Mouse (Mus musculus) monocyte, adult 2 months (primary cell): Measurements from ENCODE around the gene Icam1.

Experiments used
- DNase-seq, 2 experiments: peaks; one replicate each; pipeline ENCODE4 v3.0.0; 2022; ENCODE audit warnings: low spot score in 2 of 2, low read depth in 1 of 2

Icam1 gene

GRCm38 (mm10) chr9:21022288-21022687 lies 6.5 kb downstream of the Icam1 start:
- DNase-seq: no peak

- DNase-seq: no peak
These were observed 6.9 kb downstream of the Icam1 start for GRCm38 (mm10) chr9:21022726-21023125.

GRCm38 (mm10) chr9:21025258-21025810 lies 9.5 kb downstream of the Icam1 start:
- no peak for DNase-seq

GRCm38 (mm10) chr9:21026849-21027248 lies 11.1 kb downstream of the Icam1 start:
- DNase-seq: no peak

- DNase-seq: no peak
These were observed 12.0 kb downstream of the Icam1 start for GRCm38 (mm10) chr9:21027774-21028290.

- no peak for DNase-seq
These were observed 12.8 kb downstream of the Icam1 start for GRCm38 (mm10) chr9:21028560-21029110.

GRCm38 (mm10) chr9:21029291-21030054 lies 13.7 kb downstream of the Icam1 start, which contains the start of gene Icam4:
Gene Icam4 (plus strand): TSS chr9:21029373.
- peak; percentile 48 to 73 for DNase-seq

- DNase-seq: no peak
These were observed 14.3 kb downstream of the Icam1 start for GRCm38 (mm10) chr9:21030055-21030600.

GRCm38 (mm10) chr9:21030781-21031250 lies 15.0 kb downstream of the Icam1 start:
- peak; percentile 64 to 78 for DNase-seq

- DNase-seq: peak in 1 of 2 experiments; percentile 41
These were observed 15.6 kb downstream of the Icam1 start for GRCm38 (mm10) chr9:21031251-21031895.

GRCm38 (mm10) chr9:21031896-21032351 lies 16.1 kb downstream of the Icam1 start, which contains the start of gene Icam5:
Gene Icam5 (plus strand): TSS chr9:21032073.
- no peak for DNase-seq

GRCm38 (mm10) chr9:21032491-21032890 lies 16.7 kb downstream of the Icam1 start:
- no peak for DNase-seq

- peak; percentile 68 to 84 for DNase-seq
These were observed 17.4 kb downstream of the Icam1 start for GRCm38 (mm10) chr9:21033136-21033535.

GRCm38 (mm10) chr9:21034481-21035085 lies 18.8 kb downstream of the Icam1 start:
- DNase-seq: no peak

GRCm38 (mm10) chr9:21035586-21035985 lies 19.8 kb downstream of the Icam1 start:
- DNase-seq: no peak

GRCm38 (mm10) chr9:21036161-21036560 lies 20.4 kb downstream of the Icam1 start:
- no peak for DNase-seq

- no peak for DNase-seq
These were observed 20.9 kb downstream of the Icam1 start for GRCm38 (mm10) chr9:21036666-21037065.

- no peak for DNase-seq
These were observed 21.7 kb downstream of the Icam1 start for GRCm38 (mm10) chr9:21037481-21037891.

- no peak for DNase-seq
These were observed 24.0 kb downstream of the Icam1 start for GRCm38 (mm10) chr9:21039779-21040178.

- DNase-seq: no peak
These were observed 25.5 kb downstream of the Icam1 start for GRCm38 (mm10) chr9:21041308-21041707.

GRCm38 (mm10) chr9:21043563-21043962 lies 27.8 kb downstream of the Icam1 start:
- DNase-seq: no peak
